Mouse (Mus musculus) right cerebral cortex, adult 2 months (tissue): ENCODE data around the gene Xdh.

Experiments used
- DNase-seq, 2 experiments: peaks; one replicate each; pipeline ENCODE4 v3.0.0; 2021 to 2022; ENCODE audit warnings: low spot score in 2 of 2

Xdh gene

GRCm38 (mm10) chr17:73950062-73950735, at the start of gene Xdh:
Gene Xdh, minus strand, starts transcription at chr17:73950196.
- DNase-seq: no peak

GRCm38 (mm10) chr17:73995907-73996645, 46.1 kb upstream of the Xdh start:
- DNase-seq: no peak

- no peak for DNase-seq
Measured at GRCm38 (mm10) chr17:73991264-73991663, 41.3 kb upstream of the Xdh start.

DNA sequence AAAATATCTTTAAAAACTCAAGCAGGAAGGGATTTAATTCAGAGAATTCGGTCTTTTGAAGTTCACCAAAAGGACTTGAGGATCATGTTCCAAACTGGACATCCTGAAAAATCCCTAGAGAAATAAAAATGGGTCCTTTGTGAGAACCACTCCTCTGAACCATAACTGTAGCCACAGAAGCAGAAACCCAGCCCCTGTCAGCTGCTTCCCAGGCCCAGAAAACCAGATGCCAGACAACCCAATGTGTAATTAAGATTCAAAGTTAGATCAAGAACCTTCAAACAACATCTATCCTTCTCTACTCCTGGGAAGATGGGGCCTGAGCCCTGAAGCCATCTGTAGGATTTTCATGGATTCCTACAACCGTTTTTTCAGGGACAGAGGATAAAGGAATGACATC, 36.6 kb upstream of the Xdh start:
- DNase-seq: no peak

DNA sequence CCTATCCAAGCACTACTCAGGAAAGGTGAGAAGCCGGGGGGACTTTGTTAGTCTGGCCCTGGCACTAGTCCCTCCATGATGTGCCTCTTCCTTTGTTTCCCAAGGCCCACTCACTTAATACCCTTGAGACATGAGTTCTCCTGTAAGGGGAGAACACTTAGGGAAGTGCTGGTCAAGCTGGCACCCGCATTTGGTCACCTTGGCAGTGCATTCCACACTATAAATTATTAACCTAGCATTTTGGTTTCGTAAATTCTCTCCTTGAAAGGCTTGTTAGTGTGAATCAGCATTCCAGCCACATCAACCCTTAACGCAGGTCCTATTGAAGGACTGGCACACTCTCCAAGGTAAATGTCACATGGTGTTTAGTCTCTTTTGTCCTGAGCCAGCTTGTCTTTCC, 35.9 kb upstream of the Xdh start:
- no peak for DNase-seq

DNA sequence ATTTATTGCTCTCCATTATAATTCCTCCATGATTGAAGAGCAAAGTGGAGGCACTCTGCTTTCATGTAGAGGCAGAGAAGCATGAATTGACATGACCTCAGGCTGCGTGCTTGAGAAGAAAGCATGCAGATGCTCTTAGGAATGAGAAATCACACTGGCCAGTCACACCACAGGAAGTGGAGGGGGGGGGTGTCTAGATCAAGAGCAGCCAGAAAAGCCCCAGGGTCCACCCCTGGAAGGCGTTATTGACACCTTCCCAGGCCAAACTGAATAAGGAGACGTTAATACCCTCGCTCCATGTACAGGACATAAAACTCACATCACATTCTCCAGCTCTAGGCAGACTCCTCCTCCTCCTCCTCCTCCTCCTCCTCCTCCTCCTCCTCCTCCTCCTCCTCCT, 34.5 kb upstream of the Xdh start:
- DNase-seq: no peak

DNA sequence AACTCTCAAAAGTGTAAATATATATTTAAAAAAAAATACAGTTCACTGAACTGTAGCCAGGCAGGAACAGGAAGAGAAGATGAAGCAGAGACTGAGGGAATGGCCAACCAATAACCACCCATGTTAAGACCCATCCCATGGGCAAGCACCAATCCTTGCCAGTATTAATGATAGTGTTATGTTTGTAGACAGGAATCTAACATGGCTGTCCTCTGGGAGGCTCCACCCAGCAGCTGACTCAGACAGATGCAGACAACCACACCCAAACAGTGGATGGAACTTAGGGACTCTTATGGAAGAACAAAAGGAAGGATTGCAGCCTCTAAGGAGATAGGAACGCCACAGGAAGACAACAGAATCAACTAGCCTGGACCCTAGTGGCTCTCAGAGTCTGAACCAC, 32.9 kb upstream of the Xdh start:
- DNase-seq: no peak

- DNase-seq: no peak
Measured at GRCm38 (mm10) chr17:73976066-73976465, 26.1 kb upstream of the Xdh start.

DNA sequence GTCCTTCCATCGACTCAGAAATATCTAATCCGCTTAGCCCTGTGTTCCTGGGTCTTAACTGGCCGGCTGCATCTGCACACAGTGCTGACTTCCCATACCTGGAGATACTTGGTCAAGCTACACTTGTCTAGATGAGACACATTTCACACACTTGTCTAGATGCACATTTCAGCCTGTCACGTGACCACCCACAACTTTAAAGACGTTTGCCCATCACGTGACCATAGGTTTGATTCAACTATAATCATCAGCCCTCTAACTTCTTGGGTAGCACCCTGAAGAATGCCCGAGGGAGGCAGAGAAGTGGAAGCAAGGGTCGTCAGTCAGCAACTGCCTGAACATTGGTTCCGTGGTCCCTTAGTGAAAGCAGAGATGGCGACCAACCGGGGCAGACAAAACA, 22.7 kb upstream of the Xdh start:
- no peak for DNase-seq

- no peak for DNase-seq
Measured at GRCm38 (mm10) chr17:73971291-73971690, 21.3 kb upstream of the Xdh start.

DNA sequence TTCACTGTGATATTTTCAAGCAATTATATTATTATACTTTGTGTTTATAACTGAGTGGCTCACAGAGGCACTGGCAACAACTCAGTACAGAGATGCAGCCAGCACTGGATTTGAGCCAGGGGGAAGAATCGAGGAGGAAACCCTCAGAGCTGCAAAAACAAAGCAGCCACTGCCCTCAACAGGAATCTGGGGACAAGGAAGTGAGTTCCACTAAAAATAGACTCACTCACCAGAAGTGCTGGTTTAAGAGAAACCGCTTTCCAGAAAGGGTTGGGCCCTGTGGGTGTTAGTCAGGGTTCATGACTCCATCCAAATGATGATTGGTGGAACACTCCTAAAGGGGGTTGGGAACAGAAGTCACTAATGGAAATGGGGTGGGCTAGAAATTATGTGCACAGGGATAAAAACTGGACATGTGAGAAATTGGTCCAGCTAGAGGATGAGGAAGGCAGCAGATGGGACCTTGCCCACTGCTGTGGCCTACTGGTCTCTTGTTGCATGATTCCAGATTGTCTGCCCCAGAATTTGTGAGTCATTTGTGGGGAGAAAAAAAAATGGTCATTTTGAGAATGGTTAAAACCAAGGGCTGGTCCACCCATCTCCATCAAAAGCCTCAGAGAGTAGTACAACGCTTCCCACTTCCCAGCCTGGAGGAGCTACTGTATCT, 20.5 kb upstream of the Xdh start:
- peak in 1 of 2 experiments; percentile 9 for DNase-seq

DNA sequence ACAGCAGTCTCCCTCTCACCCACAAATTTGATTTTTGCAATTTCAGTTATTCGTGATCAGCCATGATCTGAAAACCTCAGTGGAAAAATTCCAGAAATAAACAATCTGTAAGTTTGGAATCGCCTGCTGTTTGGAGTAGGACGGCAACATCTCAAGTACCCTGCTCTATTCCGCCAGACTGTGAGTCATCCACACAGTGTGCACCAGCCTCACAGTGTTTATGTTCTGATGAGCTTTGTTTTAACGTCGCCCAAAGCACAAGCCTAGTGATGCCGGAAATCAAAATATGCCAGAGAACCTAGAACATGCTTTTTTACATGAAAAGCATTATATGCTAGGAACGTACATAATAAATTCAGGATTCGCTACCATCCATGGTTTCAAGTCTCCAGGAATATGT, 14.9 kb upstream of the Xdh start:
- DNase-seq: no peak

DNA sequence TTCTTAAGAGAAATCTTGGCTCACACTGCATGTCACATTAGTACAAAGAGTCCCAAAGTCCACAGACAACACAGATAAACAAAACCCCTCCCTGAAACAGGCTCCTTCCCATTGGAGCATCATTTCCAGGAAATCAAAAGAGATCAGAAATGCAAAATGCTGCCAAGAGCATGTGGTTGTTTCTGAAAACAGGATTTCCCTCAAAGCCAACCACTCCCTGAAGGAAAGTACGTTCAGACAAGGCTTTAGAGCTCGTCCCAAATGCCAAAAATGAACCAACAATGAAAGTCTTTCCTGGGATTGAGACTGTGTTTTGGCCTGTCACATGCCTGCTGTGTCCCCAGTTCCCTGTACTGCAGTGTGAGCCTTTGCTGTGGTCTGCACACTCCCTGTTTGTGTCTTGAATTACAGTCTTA, 12.6 kb upstream of the Xdh start:
- no peak for DNase-seq

GRCm38 (mm10) chr17:73961801-73962403, 11.9 kb upstream of the Xdh start:
- no peak for DNase-seq

DNA sequence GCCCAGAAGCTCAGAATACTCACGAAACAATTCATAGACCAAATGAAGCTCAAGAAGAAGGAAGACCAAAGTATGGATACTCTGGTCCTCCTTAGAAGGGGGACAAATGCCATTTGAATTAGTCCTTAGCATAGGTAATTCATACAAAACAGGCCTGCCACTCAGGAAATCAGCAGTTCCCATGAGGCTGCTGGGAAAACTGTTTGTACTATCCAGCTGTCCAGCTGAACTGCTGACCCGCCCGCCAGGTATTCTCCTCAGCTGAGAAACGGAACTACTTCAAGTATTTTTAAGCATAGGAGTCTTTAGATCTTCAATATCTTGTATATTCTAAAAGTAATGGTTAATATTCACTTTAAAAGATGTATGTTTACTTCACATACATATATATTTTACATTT, 10.7 kb upstream of the Xdh start:
- no peak for DNase-seq

- no peak for DNase-seq
Measured at GRCm38 (mm10) chr17:73952103-73952521, 2.1 kb upstream of the Xdh start.

DNA sequence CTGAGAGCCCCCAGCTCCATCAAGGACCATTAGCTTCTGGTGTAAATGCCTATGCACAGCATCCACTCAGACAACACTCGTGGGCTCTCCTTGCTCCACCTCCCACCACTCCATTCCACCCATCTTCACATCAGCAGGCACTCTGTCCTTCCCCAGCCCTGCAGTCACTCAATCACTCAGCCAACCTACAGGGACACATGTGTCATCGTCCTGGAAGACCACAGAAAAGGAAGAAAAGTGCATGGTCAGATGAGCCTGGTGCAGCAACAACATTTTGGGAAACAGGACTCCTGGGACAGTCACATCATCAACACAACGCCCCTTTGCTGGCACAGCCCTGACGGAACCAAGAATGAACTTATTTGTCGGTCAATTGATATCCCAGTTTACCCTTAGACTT, 974 bp upstream of the Xdh start:
- DNase-seq: no peak

- no peak for DNase-seq
Measured at GRCm38 (mm10) chr17:73949498-73949897, 498 bp downstream of the Xdh start.

GRCm38 (mm10) chr17:73948801-73949200, 1.2 kb downstream of the Xdh start:
- DNase-seq: no peak

GRCm38 (mm10) chr17:73948039-73948438, 2.0 kb downstream of the Xdh start:
- DNase-seq: peak in 1 of 2 experiments; percentile 26

DNA sequence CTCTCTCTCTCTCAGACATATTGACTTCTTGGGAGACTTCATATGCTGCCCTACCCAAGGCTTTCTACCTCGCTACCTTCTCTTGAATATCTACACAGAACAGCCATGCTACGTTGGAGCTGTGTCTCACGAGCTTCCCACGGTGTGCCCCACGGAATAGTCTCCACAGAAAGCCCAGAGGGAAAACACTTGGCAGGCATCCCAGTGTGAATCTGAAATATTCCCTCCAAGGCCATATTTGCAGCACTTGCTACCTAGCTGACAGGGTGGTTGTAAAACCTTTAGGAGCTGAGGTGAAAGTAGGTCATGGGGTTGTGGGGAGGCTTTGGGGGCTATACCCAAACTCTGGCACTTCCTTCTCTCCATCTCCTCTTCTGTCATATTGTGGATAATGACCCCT, 3.1 kb downstream of the Xdh start:
- DNase-seq: no peak

DNA sequence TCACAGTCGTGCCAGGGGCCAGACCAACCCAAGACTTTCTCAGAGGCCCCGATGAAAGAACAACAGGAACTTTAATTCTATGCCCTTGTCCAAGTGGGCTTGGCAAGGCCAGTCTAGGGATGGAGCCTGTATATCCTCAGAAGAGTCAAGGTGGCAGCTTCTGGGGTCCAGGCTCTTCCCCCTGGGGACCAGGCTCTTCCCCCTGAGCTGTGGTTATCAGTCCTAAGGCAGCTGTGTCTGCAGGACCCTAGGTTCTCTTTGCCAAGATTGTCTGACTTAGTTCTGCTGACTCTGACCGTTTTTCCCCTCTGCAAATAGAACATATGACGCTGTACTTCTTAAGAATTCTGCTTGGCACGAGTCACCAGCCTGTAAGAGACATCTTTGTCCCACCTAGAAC, 5.3 kb downstream of the Xdh start:
- DNase-seq: no peak
